Mouse (Mus musculus) MEL (cell line): Measurements from ENCODE around the gene Per1. TPM values are rescaled to one million over a fixed set of nuclear protein-coding genes. Genes with fewer than 3 reads are reported as not detected.

Experiments
- DNase-seq: peaks from one replicate; pipeline ENCODE4 v3.0.0; 2011; ENCODE audit warnings: low read depth, low spot score
- H3K27ac ChIP-seq: 2 replicates; pipeline ENCODE4 v1.5.1; 2012; ENCODE audit warnings: low read depth, mild to moderate bottlenecking, control low read depth, low read length, moderate library complexity; ENCODE audit not compliant: control insufficient read depth
- H3K27me3 ChIP-seq, 2 experiments: fragments of 150-350 bp in 1 of 2; sonication (generic) in 1 of 2; 2 replicates each; pipeline ENCODE4 v1.6.1; 2012; ENCODE audit warnings: low read length in 2 of 2, mild to moderate bottlenecking in 2 of 2, improper control_type of control experiment in 1 of 2, moderate library complexity in 1 of 2; ENCODE audit not compliant: insufficient read depth in 2 of 2, control insufficient read depth in 1 of 2
- H3K36me3 ChIP-seq, 2 experiments: 2 replicates each; pipeline ENCODE4 v1.6.1; 2012 to 2014; ENCODE audit warnings: low read length in 2 of 2, improper control_type of control experiment in 1 of 2, inconsistent platforms in 1 of 2, mild to moderate bottlenecking in 1 of 2; ENCODE audit not compliant: insufficient read depth in 2 of 2, control insufficient read depth in 1 of 2
- H3K4me1 ChIP-seq, 2 experiments: fragments of 150-350 bp in 1 of 2; sonication (generic) in 1 of 2; 2 replicates each; pipeline ENCODE4 v1.6.1; 2012; ENCODE audit warnings: low read length in 2 of 2, improper control_type of control experiment in 1 of 2, mild to moderate bottlenecking in 1 of 2; ENCODE audit not compliant: insufficient read depth in 2 of 2, control insufficient read depth in 1 of 2
- H3K4me3 ChIP-seq, 2 experiments: fragments of 150-350 bp in 1 of 2; sonication (generic) in 1 of 2; 2 replicates each; pipeline ENCODE4 v1.5.1; 2012; ENCODE audit warnings: low read depth in 2 of 2, low read length in 2 of 2, mild to moderate bottlenecking in 2 of 2, moderate library complexity in 2 of 2, control low read depth in 1 of 2, improper control_type of control experiment in 1 of 2; ENCODE audit not compliant: control insufficient read depth in 1 of 2, insufficient read depth in 1 of 2
- H3K79me2 ChIP-seq: 2 replicates; pipeline ENCODE4 v1.6.1; 2012; ENCODE audit warnings: mild to moderate bottlenecking, low read length, moderate library complexity; ENCODE audit not compliant: control insufficient read depth, poor library complexity, insufficient read depth
- H3K9ac ChIP-seq: 2 replicates; pipeline ENCODE4 v1.6.1; 2012; ENCODE audit warnings: low read depth, mild to moderate bottlenecking, control low read depth, low read length, moderate library complexity; ENCODE audit not compliant: control insufficient read depth, poor library complexity, severe bottlenecking
- H3K9me3 ChIP-seq: fragments of 150-350 bp; sonication (generic); replicated peaks from 2 replicates; pipeline ENCODE4 v1.6.1; 2012; ENCODE audit warnings: mild to moderate bottlenecking, low read length, improper control_type of control experiment, moderate library complexity; ENCODE audit not compliant: insufficient read depth
- CHD1 ChIP-seq: IDR thresholded peaks from 2 replicates; pipeline ENCODE4 v1.6.1; 2012; ENCODE audit warnings: low read depth, mild to moderate bottlenecking, inconsistent platforms, low read length, improper control_type of control experiment
- CHD2 ChIP-seq: IDR thresholded peaks from 2 replicates; pipeline ENCODE4 v1.6.1; 2011; ENCODE audit warnings: low read length, improper control_type of control experiment
- E2F4 ChIP-seq: IDR thresholded peaks from 2 replicates; pipeline ENCODE4 v1.6.1; 2011; ENCODE audit warnings: low read depth, low read length, improper control_type of control experiment, borderline replicate concordance
- ELF1 ChIP-seq: IDR thresholded peaks from 2 replicates; pipeline ENCODE4 v1.6.1; 2014; ENCODE audit warnings: low read depth, mild to moderate bottlenecking, inconsistent platforms, low read length, improper control_type of control experiment, moderate library complexity
- ETS1 ChIP-seq: IDR thresholded peaks from 2 replicates; pipeline ENCODE4 v1.6.1; 2012; ENCODE audit warnings: low read depth, mild to moderate bottlenecking, inconsistent platforms, low read length, improper control_type of control experiment, moderate library complexity
- GATA1 ChIP-seq: IDR thresholded peaks from 2 replicates; pipeline ENCODE4 v1.6.1; 2011; ENCODE audit warnings: low read depth, low read length, improper control_type of control experiment
- HCFC1 ChIP-seq: IDR thresholded peaks from 2 replicates; pipeline ENCODE4 v1.6.1; 2012; ENCODE audit warnings: low read depth, mild to moderate bottlenecking, inconsistent platforms, low read length, improper control_type of control experiment, moderate library complexity
- KAT2A ChIP-seq: conservative IDR thresholded peaks from 2 replicates; pipeline ENCODE4 v1.6.1; 2012; ENCODE audit warnings: low read depth, low read length, improper control_type of control experiment, inconsistent platforms
- MAFK ChIP-seq: IDR thresholded peaks from 2 replicates; pipeline ENCODE4 v1.6.1; 2011; ENCODE audit warnings: low read depth, mild to moderate bottlenecking, low read length, improper control_type of control experiment, borderline replicate concordance
- MAX ChIP-seq: IDR thresholded peaks from 2 replicates; pipeline ENCODE4 v1.6.1; 2011; ENCODE audit warnings: low read length, improper control_type of control experiment
- MAZ ChIP-seq: IDR thresholded peaks from 2 replicates; pipeline ENCODE4 v1.6.1; 2012; ENCODE audit warnings: low read depth, mild to moderate bottlenecking, inconsistent platforms, low read length, improper control_type of control experiment
- NELFE ChIP-seq: IDR thresholded peaks from 2 replicates; pipeline ENCODE4 v1.6.1; 2011; ENCODE audit warnings: low read depth, low read length, improper control_type of control experiment
- NRF1 ChIP-seq: IDR thresholded peaks from 2 replicates; pipeline ENCODE4 v1.6.1; 2014; ENCODE audit warnings: low read depth, mild to moderate bottlenecking, inconsistent platforms, low read length, improper control_type of control experiment, moderate library complexity; ENCODE audit not compliant: poor library complexity, insufficient read depth, severe bottlenecking
- RAD21 ChIP-seq: IDR thresholded peaks from 2 replicates; pipeline ENCODE4 v1.6.1; 2011; ENCODE audit warnings: mild to moderate bottlenecking, low read depth, low read length, improper control_type of control experiment
- RCOR1 ChIP-seq: IDR thresholded peaks from 2 replicates; pipeline ENCODE4 v1.6.1; 2012; ENCODE audit warnings: low read depth, mild to moderate bottlenecking, inconsistent platforms, low read length, improper control_type of control experiment
- SIN3A ChIP-seq: IDR thresholded peaks from 2 replicates; pipeline ENCODE4 v1.6.1; 2012; ENCODE audit warnings: low read length, improper control_type of control experiment, inconsistent platforms
- SMC3 ChIP-seq: IDR thresholded peaks from 2 replicates; pipeline ENCODE4 v1.6.1; 2011; ENCODE audit warnings: low read depth, low read length, improper control_type of control experiment
- TAL1 ChIP-seq: IDR thresholded peaks from 2 replicates; pipeline ENCODE4 v1.6.1; 2012; ENCODE audit warnings: mild to moderate bottlenecking, inconsistent platforms, low read length, moderate library complexity, mixed read lengths
- TBP ChIP-seq: IDR thresholded peaks from 2 replicates; pipeline ENCODE4 v1.8.0; 2011; ENCODE audit warnings: low read depth, low read length, improper control_type of control experiment
- USF1 ChIP-seq: IDR thresholded peaks from 2 replicates; pipeline ENCODE4 v1.6.1; 2014; ENCODE audit warnings: low read depth, mild to moderate bottlenecking, inconsistent platforms, low read length, improper control_type of control experiment, moderate library complexity
- USF2 ChIP-seq, 2 experiments: IDR thresholded peaks; 2 replicates each; pipeline ENCODE4 v1.6.1; 2011 to 2012; ENCODE audit warnings: improper control_type of control experiment in 2 of 2, low read length in 2 of 2, borderline replicate concordance in 1 of 2, inconsistent platforms in 1 of 2, low read depth in 1 of 2, mild to moderate bottlenecking in 1 of 2; ENCODE audit not compliant: insufficient read depth in 1 of 2
- ZC3H11A ChIP-seq: IDR thresholded peaks from 2 replicates; pipeline ENCODE4 v1.6.1; 2012; ENCODE audit warnings: low read depth, mild to moderate bottlenecking, inconsistent platforms, low read length, improper control_type of control experiment
- ZKSCAN1 ChIP-seq: IDR thresholded peaks from 2 replicates; pipeline ENCODE4 v1.6.1; 2012; ENCODE audit warnings: low read depth, mild to moderate bottlenecking, inconsistent platforms, low read length, improper control_type of control experiment, moderate library complexity
- polyA plus RNA-seq, 2 experiments: library from polyadenylated mRNA; stranded (reverse) in 1 of 2; unstranded in 1 of 2; fragments of >175 nt in 1 of 2; fragments of >200 nt in 1 of 2; gene quantifications; 2 replicates each; pipeline versions ENCODE4 v1.2.1 to v1.2.4; 2012; ENCODE audit warnings: low replicate concordance in 2 of 2, low read depth in 1 of 2; ENCODE audit not compliant: insufficient read length in 2 of 2, insufficient read depth in 1 of 2, missing spikeins in 1 of 2
- total RNA-seq: library from RNA; depleted of rRNA; stranded (reverse); fragments of 300-350 nt; gene quantifications from 2 replicates; pipeline ENCODE4 v1.2.3, GENCODE M21; 2012

Gene Per1
- total and polyA plus RNA-seq, 3 experiments, result 4.5 to 34.9 TPM; not detected in 1

DNA sequence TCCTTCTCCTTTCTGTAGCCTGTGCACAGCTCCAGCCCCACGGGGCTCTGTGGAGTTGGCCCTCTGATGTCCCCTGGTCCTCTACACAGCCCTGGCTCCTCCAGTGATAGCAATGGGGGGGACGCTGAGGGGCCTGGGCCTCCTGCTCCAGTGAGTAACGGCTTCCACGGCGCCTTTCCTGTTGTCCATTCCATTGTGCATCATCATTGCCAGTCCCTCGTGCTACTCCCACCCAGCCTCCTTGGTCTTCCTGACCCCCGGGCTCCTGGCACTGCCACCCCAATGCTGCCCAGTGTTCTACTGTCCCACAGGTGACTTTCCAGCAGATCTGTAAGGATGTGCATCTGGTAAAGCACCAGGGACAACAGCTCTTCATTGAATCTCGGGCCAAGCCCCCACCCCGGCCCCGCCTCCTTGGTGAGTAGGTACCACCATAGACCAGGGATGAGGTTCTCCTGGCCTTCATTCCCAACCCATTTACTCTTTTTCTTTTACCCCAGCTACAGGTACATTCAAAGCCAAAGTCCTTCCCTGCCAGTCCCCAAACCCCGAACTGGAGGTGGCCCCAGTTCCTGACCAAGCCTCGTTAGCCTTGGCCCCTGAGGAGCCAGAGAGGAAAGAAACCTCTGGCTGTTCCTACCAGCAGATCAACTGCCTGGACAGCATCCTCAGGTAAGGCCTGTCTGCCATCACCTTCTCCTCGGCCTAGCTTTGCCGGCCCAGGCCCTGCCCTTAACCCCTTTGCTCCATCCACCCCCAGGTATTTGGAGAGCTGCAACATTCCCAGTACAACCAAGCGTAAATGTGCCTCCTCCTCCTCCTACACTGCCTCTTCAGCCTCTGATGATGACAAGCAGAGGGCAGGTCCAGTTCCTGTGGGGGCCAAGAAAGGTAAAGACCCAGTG is 8.8 kb downstream of the Per1 start:
- no peaks in the 10 kb centered on the region for H3K9me3 ChIP-seq
- peaks cover 4 to 10% of the 10 kb centered on the region in 2 experiments; a peak in 3 of 4 replicates for H3K4me1 ChIP-seq
- peaks cover 13% of the 10 kb centered on the region; the same call in 1 of the 2 replicates for H3K79me2 ChIP-seq
- TF ChIP-seq ZC3H11A, result no peak
- TF ChIP-seq MAX, result no peak
- TF ChIP-seq RCOR1, result no peak
- TF ChIP-seq ETS1, result no peak
- TF ChIP-seq SMC3, result no peak
- H3K36me3 ChIP-seq, result peaks cover 0 to 3% of the 10 kb centered on the region in 2 experiments; a peak in 2 of 4 replicates
- no peaks in the 10 kb centered on the region for H3K27me3 ChIP-seq
- H3K27ac ChIP-seq, result no peak overlapping the region
- DNase-seq, result no peak
- no peak overlapping the region for H3K4me3 ChIP-seq
- H3K9ac ChIP-seq, result no peak overlapping the region

DNA sequence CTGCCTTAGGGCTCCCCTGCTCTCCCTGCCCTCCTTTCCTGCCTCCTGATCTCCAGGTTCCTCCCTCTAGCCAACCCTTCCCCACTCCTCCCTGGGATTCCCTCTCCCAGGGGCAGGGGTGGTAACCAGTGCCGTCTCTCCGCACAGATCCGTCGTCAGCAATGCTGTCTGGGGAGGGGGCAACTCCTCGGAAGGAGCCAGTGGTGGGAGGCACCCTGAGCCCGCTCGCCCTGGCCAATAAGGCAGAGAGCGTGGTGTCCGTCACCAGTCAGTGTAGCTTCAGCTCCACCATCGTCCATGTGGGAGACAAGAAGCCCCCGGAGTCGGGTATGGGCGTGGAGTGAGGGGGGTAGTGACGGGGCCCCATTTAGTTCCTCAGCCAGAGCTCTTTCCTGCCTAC is 9.5 kb downstream of the Per1 start:
- Histone ChIP-seq H3K4me1 (peaks cover 2 to 8% of the 10 kb centered on the region in 2 experiments; a peak in 2 of 4 replicates), H3K9me3 (no peaks in the 10 kb centered on the region), H3K27ac (no peak overlapping the region), H3K9ac (no peak overlapping the region), H3K27me3 (no peaks in the 10 kb centered on the region), H3K36me3 (peaks cover 0 to 6% of the 10 kb centered on the region in 2 experiments; a peak in 2 of 4 replicates), H3K79me2 (peaks cover 8% of the 10 kb centered on the region; the same call in 1 of the 2 replicates), H3K4me3 (no peak overlapping the region)
- DNase-seq, result no peak
- TF ChIP-seq HCFC1 (no peak), TAL1 (no peak), CHD1 (no peak), MAFK (no peak)

DNA sequence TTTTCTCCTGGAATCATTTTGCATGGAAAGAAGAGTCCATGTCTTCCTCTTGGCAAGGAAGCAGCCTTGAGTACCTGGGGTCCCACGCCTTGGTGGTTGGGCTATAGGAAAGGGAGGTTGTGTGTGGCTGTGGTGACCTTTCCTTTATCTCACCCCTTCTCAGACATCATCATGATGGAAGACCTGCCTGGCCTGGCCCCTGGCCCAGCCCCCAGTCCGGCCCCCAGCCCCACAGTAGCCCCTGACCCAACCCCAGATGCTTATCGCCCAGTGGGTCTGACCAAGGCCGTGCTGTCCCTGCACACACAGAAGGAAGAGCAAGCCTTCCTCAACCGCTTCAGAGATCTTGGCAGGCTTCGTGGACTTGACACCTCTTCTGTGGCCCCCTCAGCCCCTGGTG is 10.2 kb downstream of the Per1 start:
- peaks cover 0 to 7% of the 10 kb centered on the region in 2 experiments; a peak in 2 of 4 replicates for H3K36me3 ChIP-seq
- H3K27ac ChIP-seq, result no peak overlapping the region
- TF ChIP-seq USF2 (IDR thresholded peaks at IDR 0.05; ENCODE audit: borderline replicate concordance in 1 of 2, insufficient read depth in 1 of 2, low read depth in 1 of 2, low read length in 2 of 2) (no peak), NELFE (no peak), MAX (no peak), GATA1 (no peak), KAT2A (no peak), RAD21 (no peak), TBP (no peak), NRF1 (no peak), ETS1 (no peak), MAZ (no peak), E2F4 (no peak), ZC3H11A (no peak), ZKSCAN1 (no peak), USF1 (no peak), SIN3A (no peak), CHD2 (no peak), ELF1 (no peak)
- no peaks in the 10 kb centered on the region for H3K9me3 ChIP-seq
- H3K27me3 ChIP-seq, result no peaks in the 10 kb centered on the region
- H3K4me1 ChIP-seq, result peaks cover 1 to 10% of the 10 kb centered on the region in 2 experiments; a peak in 2 of 4 replicates
- no peak for DNase-seq
- H3K4me3 ChIP-seq, result no peak overlapping the region
- H3K9ac ChIP-seq, result no peak overlapping the region
- H3K79me2 ChIP-seq, result peaks cover 5% of the 10 kb centered on the region; the same call in 1 of the 2 replicates
